Mouse (Mus musculus): Measurements from ENCODE around the gene Lepr.

DNA sequence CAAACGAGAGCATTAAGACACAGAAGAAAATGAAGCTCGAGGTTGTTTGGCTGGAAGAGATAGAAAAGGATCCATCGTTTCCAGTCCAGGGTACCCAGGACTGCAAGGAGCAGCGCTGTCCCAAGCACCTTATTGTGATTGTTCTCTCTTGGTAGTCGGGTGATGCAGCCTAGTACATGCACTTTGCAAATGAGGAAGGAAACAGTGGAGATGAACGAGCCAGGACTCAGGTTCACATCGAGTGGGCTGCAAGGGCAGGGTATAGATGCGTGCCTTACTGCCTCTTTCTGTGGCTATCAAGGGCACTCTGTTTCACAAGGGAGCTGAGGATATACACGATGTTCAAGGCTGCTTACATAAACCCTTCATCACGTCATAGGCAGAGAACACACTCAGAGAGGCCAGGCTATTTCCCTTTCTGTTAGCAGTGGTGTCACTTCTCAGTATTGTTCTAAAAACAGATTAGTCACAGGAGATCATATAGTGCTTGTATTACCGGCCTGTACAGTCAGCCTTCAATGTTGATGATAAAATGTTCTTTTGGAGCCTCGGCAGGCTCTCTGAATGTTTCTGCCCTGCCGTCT, 30.9 kb upstream of the Lepr start:
- TF ChIP-seq NRF1 (IDR thresholded peaks at IDR 0.05; ENCODE audit: insufficient read depth, low read depth, low read length, poor library complexity, severe bottlenecking) (no peak), CTCF (IDR thresholded peaks at IDR 0.05 in 2 of 3, conservative IDR thresholded peaks at IDR 0.05 in 1 of 3; ENCODE audit: control insufficient read depth in 1 of 3, insufficient read depth in 1 of 3, low read depth in 2 of 3, low read length in 3 of 3, poor library complexity in 1 of 3, severe bottlenecking in 1 of 3) (no peak), POLR2A (IDR thresholded peaks at IDR 0.05; ENCODE audit: control insufficient read depth in 1 of 2, insufficient read depth in 1 of 2, low read depth in 1 of 2, low read length in 2 of 2, poor library complexity in 1 of 2) (no peak), MYC (IDR thresholded peaks at IDR 0.05; ENCODE audit: low read depth, low read length) (no peak)

Data from MEL (cell line).